Mouse (Mus musculus): Measurements from ENCODE around the gene Prrxl1.

Prrxl1 gene

DNA sequence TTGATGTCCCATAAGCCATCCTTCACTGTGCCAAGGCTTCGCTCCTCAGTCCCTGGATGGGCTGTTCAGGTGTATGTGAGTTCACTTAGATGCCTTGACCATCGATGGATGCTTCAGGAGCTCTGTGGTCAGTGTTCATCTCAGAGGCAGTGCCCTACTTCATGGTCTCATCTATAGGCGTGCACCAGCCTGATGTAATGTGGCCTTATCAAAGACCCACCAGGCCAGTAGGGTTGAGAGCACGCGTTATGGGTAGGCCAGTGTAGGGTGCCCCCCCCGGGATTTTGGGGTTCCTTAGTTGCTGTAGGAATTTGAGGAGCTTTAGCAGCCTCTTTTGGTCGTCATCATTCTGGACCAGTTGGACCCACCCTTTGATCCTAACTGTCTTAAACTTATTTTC, 25.6 kb downstream of the Prrxl1 start:
- in situ Hi-C loops (cut with MboI; ENCODE audit: low sequenced_read_pairs), result no loop called here

DNA sequence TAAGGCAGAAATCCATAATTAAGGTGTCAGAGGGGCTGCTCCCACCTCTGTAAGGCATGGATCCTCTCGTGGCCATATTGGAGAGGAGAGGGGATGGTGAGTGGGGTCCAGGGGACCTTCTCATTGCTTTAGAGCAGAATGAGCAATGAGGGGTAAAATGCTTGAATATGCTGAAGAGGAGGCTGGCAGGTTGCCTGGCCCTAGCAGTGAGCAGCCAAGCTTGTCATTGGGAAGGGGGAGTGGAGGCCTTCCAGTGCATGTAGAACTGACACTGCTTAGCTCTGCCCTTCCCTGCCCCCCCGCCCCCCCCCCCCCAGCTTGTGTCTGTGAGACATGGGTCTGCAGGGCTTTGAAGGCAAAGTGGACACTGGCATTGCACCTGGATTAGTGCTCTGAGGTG, 28.1 kb downstream of the Prrxl1 start:
- in situ Hi-C loops (cut with MboI; ENCODE audit: low sequenced_read_pairs), result no loop called here

DNA sequence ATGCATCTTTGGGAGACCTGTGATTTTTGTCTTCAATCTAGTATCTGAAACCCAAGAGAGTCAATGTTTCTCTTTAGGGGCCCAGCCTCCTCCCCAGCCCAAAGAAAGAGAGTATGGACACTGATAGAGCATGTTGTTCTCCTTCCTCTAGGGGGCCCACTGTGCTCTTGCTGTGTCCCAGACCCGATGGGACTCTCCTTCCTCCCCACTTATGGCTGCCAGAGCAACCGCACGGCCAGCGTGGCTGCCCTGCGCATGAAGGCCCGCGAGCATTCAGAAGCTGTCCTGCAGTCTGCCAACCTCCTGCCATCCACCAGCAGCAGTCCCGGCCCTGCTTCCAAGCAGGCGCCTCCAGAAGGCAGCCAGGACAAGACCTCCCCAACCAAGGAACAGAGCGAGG, 29.4 kb downstream of the Prrxl1 start:
- in situ Hi-C loops (cut with MboI; ENCODE audit: low sequenced_read_pairs), result no loop called here

DNA sequence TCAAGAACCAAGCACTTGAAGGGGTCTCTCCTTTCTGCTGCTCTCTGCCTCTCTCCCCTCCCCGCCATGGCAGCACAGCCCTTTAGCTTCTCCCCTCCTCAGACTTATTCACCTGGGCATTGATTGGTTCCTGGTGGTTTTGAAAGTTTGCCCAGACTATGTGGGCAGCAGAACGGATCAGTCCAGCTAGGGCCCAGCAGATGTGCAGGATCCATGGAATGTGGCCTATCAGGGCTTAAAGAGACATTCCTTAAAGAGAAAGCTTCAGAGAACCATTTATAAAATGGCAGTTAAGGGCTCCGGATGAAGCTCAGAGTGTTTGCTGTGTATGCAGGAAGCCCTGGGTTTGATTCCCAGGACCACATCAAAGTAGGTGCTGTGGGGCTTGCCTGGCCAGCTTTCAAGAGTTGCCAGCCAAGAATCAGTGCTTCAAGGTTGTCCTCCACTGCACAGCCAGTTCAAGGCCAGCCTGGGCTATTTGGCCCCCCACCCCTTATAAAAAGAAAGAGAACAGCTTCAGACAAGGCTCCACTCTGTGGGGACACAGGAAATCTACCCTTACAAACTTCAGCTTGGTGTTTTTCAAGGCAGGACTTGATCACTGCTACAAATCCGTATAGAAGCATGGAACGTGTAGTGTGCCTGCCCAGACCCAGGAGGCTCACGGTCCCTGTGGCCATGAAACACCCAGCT, 33.8 kb downstream of the Prrxl1 start:
- in situ Hi-C loops (cut with MboI; ENCODE audit: low sequenced_read_pairs), result no loop called here

DNA sequence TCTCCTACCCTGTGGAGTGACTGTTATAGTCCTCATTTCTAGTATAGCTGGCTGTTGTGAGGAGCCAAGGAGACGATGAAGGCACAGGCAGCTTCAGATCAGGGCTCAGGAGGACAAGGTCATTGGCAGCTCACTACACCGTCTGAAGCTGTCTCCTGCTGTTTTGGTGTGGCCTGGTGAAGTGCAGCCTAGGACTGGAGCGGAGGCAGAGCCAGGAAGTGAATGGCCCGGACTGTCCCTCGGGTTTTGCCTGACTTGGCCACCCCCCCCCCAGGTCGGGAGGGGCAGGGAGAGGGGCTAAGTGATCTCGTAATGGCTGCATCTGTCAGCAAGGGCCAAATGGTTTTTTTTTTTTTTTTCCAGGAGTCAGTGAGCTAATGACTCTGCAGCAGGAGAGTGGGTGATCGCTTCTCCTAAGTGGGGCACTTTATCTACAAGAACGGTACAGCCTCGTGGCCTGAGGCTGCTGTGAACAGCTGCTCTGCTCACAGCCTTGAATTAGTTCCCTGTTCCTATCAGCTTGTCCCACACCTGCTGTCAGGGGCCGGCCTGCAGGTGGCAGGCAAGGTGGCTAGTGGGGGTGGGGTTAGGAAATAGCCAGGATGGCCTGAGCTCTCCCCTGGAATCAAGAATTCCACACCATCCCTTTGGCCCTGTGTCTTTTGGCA, 34.9 kb downstream of the Prrxl1 start:
- in situ Hi-C loops (cut with MboI; ENCODE audit: low sequenced_read_pairs), result no loop called here

DNA sequence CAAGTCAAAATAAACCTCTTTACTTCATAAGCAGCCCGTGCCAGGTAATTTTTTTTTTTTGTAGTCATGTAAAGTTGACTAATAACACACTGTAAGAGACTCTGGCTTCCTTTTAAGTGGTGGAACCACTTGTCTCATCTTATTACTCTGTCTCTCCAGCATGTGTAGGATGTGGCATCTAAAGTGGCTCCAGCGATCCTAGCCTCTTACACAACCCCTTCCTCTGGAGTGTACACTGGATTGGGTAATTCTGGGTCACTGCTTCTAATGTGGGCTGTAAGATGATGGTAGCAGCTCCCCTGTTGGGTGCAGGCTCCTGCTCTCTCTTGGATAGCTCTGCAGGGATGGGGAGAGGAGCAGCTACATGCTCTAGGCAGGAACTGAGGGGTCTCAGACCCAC, 39.3 kb downstream of the Prrxl1 start:
- in situ Hi-C loops (cut with MboI; ENCODE audit: low sequenced_read_pairs), result no loop called here

DNA sequence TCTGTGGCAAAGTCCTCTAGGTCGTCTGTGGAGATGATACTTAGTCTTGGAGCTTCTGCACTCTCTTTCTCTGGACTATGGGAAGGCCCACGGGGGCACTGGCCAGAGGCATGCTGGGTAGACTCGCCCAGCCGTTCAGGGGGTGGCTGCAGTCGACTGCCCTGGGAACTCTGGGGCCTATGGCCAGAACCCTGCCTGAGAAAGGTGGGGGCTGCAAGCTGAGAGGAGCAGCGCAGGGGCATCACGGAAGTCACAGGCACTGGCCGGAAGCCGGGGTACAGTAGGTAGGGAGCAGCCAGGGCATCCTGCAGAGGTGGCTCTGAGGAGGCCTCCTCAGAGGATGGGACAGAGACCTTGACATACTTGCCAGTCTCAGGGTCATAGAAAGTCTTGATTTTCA, 60.6 kb downstream of the Prrxl1 start:
- in situ Hi-C loops (cut with MboI; ENCODE audit: low sequenced_read_pairs), result no loop called here

DNA sequence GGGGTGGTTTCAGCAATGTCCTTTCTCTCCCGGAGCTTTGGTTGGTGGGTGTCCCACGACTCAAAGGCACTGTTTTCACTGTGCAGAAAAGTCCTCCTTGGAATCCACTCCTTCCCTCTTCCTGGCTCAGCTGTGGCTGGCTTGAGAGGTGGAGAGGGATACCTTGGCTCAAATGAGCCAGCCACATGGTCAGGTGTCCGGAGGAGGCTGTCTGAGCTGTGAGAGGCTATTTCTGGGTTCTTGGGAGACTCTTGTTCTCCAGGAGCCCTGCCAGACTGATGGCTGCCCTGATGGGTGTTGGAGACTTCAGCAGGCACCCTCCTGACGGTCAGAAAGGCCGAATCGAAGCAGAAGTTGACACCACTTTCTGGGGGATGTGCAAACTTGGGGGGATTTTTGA, 63.9 kb downstream of the Prrxl1 start:
- in situ Hi-C loops (cut with MboI; ENCODE audit: low sequenced_read_pairs), result no loop called here

DNA sequence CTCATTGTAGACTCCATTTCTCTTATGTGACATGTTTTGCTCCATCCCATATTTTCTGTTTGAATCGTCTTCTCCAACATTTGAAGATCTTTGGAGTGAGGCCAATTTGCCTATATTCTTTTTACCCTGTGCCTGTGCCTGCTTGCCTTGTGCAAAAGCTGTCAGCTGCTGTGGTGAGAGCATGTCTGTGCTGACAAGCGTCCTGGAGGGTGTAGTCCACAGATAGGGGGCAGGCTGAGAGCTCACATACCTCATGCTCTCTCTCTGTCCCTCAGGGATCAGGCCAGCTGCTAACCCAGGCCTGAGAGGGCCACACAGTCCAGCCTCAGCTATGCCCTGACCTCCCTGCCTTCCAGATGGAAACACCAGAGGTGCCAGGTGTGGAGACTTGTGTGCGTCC, 74.0 kb downstream of the Prrxl1 start:
- in situ Hi-C loops (cut with MboI; ENCODE audit: low sequenced_read_pairs), result no loop called here

DNA sequence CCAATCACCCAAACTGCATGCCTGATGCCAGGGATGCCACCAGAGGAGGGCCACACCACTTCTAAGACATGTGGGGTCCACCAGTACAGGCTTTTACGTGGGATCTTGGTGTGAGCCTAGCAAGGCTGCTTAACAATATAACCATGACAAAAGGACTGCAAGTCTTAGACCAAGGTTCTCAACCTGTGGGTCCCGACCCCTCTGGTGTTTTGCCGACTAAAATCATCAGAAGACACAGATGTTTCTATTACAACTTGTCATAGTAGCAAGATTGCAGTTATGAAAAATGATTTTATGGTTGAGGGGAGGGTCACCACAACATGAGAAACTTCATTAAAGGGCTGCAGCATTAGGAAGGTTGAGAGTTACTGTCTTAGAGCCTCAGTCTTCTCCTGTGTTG, 79.4 kb downstream of the Prrxl1 start:
- in situ Hi-C loops (cut with MboI; ENCODE audit: low sequenced_read_pairs), result no loop called here

DNA sequence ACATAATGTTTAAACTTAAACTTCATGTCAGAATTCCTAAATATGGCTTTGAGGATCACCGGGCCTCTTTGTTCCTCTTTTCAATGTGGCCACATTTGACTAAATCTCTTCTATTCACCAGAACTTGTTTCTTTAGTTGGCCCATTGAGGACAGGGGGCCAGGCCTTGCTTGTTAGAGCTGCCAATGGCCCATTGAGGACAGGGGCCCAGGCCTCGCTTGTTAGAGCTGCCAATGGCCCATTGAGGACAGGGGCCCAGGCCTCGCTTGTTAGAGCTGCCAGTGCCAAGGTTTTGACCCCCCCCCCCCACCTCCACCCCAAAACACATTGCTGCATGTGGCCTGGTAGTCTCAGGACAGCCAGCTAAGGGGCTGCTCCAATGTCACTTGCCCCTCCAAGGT, 82.4 kb downstream of the Prrxl1 start:
- in situ Hi-C loops (cut with MboI; ENCODE audit: low sequenced_read_pairs), result no loop called here

DNA sequence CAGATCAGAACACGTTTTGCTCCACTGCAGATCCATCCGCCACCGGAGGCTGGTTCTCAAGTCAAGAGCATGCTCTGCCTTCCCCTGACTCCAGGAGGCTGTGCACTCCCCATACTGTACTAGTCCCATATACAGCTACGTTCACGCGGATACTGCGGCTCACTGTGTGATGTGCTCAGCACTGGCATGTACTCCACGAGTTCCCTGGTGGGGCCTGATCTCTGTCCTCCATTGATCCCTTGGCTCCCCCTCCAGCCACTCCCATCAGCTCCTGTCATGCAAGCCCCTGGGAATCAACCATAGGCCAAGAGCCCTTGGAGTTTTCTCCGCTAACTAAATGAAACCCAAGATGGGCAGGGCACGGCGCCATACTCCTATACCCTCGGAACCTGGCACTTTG, 83.3 kb downstream of the Prrxl1 start:
- in situ Hi-C loops (cut with MboI; ENCODE audit: low sequenced_read_pairs), result no loop called here

DNA sequence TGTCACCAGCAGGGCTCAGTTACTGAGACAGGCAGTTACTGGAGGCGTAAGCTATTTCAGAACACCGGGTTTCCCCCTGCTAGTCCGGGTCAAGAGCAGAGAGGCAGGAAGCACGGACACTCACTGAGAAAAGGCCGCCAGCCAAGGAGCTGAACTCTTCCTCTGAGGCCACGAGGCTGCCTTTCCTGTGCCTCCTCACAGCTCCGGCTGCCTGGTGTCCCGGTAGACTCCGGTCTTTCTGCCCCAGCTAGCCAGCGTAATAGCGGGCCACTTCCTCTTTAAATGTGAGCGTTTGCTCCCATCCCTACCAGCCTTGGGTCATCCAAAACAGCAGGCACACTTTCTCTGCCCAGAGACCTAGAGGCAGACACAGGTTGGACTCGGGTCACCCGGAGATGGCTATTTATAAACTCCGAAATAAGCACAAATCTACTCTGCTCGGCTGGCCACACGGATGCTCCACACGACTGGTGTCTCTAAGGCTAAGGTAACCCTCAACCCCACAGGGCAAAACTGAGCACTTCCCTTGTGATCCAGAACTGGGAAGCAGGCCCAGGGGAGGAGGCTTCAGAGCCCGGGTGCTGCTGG, 84.1 kb downstream of the Prrxl1 start:
- in situ Hi-C loops (cut with MboI; ENCODE audit: low sequenced_read_pairs), result no loop called here

DNA sequence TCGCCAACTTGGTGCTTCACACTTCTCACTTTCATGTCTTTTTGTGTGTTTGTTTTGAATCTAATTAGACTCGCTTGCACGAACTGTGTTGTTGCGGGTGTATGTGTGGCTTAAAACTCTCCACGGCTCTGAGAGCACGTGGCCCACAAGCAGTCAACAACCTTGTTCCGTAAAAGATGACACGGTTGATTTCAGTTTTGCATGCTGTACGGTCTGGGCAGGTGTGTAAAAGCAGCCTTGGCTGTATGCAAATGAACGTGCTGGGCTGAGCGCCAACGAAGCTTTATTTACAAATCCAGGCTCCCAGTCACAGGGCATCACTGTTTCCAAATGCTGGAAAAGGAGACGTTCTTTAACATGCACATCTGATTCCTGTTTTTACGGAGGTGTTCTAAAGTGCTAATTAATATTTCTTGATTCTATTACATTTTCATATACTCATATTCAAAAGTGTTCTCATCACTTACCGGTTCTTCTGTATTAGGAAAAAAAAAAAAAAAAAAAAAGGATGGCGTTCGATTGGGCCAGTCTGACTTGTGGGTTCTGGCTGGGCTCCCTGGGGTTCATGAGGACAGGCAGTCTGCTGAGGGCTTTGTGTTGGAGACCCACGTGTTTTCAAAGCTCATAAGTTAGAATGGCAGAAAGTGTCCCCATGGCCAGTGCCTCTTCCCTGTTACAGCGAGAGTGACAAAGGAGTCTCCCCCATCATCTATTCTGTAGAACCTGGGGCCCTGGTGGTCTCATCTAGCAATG, 85.0 kb downstream of the Prrxl1 start:
- in situ Hi-C loops (cut with MboI; ENCODE audit: low sequenced_read_pairs), result no loop called here

DNA sequence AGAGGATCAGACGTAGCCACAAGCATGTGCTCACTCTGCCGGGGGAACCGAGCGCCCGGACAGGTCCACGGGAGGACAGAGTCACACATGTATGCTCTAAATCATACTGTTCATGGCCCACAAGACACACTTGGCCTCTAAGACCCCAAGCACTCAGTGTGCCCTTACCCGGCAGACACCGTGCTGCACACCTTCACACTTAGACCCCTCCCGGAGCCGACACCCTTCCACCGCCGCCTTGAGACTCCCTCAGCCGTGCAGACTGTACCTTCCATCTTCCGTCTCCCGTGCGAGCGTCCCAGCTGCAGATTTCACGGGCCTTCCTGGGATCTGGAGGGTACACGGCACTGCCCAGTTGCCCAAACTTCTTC, 85.5 kb downstream of the Prrxl1 start:
- in situ Hi-C loops (cut with MboI; ENCODE audit: low sequenced_read_pairs), result no loop called here

DNA sequence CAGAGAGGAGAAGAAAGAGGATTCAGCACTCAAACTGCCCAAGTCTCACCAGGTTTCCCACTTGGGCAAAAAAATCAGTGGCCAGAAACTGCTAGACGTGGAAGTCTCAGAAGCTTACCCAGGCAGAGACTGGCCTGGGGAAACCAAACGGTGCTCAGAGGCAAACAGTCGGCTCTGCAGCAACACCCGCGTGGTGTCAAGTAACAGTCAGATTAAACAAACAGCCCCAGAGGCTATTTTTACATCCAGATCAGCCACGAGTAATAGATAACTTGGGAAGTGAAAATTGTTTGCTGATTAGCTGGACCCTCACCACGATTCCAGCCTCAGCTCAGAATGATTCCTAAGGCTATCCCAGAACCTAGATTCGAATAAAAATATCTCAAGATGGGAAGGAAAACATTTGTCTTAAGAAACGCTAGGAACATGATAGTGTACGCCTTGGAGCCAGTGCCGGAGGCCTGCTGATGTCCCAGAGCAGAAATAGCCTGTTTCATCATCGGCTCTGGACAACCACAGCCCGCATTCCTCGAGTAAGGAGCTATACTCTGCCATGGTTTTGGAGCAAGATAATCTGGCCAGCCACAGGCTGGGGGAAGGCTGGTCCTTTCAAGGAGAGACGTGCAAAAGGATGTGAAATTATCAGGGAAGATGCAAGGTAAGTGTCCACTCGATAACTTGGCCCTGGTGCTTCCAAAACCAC, 86.1 kb downstream of the Prrxl1 start, which contains the start of gene 3425401B19Rik:
Gene 3425401B19Rik (minus strand): TSS at position 170 of the 703 bp plus-strand sequence.
- in situ Hi-C loops (cut with MboI; ENCODE audit: low sequenced_read_pairs), result no loop called here

DNA sequence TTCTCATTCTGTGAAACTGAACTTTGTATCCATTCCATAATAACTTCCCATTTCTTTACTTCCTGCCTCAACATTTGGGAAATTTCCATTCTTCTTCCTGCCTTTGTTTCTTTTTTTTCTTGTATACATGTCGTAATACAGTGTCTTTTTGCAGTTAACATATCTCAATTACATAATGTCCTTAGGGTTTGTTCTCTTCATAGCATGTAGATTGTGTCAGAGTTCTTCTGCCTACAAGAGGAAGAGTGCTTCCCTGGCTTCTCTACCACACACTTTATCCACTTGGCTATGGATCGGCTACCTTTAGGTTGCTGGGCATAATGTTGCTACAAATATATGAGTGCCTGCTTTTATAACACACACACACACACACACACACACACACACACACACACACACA, 96.7 kb downstream of the Prrxl1 start:
- in situ Hi-C loops (cut with MboI; ENCODE audit: low sequenced_read_pairs), result no loop called here

DNA sequence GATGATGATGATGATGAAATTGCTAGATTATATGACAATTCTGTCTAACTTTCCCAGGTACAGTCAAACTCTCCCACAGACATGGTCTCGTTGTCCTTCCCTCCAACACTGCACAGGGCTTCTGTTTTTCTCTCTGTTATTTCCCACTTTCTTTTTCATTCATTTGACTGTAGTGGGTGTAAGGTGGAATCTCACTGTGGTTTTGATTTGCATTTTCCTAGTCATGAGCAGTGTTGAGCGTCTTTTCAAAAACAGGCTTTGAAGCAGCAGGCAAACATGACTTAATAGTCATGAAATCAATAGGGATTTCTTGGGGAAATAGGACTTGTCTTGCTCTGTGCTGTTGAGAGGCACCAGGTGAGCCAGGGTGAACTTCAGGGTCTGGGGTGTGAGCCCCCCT, 97.1 kb downstream of the Prrxl1 start:
- in situ Hi-C loops (cut with MboI; ENCODE audit: low sequenced_read_pairs), result no loop called here

DNA sequence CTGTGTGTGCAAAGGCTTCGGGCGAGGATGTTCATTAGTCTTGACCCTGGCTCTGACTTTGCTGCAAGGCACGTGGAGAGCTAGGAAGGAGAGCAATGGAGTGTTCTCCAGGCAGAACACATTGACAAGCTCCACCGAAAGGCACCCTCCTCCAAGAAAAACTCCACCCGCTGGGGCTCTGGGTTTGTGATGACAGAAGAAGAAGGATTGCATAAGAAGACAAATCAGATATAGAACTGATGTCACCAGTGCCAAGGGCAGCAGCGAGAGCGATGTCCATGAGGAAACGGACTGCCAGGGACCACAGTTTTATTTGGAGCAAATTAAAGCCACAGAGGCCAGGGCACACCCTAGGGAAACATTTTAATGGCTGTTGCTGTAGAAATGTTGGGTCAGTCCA, 98.6 kb downstream of the Prrxl1 start:
- in situ Hi-C loops (cut with MboI; ENCODE audit: low sequenced_read_pairs), result no loop called here

DNA sequence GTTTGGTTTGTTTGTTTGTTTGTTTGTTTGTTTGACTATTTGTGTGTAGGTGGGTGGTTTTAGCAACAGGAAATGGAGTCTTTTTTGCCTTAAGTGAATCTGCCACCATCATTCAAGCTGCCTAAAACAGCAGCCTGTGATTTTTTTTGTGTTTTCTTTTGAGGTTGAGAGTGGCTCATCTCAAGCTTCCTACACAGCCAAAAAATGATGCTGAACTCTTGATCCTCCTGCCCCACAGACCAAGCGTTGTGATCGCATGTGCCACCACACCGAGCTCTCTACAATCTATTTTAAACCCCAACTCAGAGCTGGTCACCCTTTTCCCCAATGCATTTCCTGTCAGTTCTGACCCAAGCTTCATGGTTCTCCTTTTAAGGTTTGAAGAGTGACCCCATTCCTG, 99.3 kb downstream of the Prrxl1 start:
- in situ Hi-C loops (cut with MboI; ENCODE audit: low sequenced_read_pairs), result no loop called here
